Mouse (Mus musculus) lung, adult 10 weeks (tissue): ENCODE results near the gene Lrrn4. TPM values are rescaled to one million over a fixed set of nuclear protein-coding genes. Genes with fewer than 3 reads are reported as not detected.

Experiments used
- polyA plus RNA-seq: library from polyadenylated mRNA; stranded (reverse); fragments of 350-450 nt; fragmentation: Illumina TruSeq; extraction: RNeasy Lipid Tissue Mini Kit (QIAGEN cat#74804); gene quantifications from one replicate; pipeline ENCODE4 v1.2.3, GENCODE M21; 2014; ENCODE audit warnings: low read depth, low replicate concordance; ENCODE audit not compliant: insufficient read depth

Gene Lrrn4
- polyA plus RNA-seq, result 5.6 TPM

GRCm38 (mm10) chr2:132880844-132881645 is at the start of gene Lrrn4:
TSS of gene Lrrn4 (minus strand) at chr2:132880891.

GRCm38 (mm10) chr2:132846407-132847358 is 34.0 kb downstream of the Lrrn4 start, which contains the start of gene Crls1:
TSS of gene Crls1 (plus strand) at chr2:132846666.

Other genes starting within 250 kb of the Lrrn4 start
- 18.0 TPM for gene Shld1, start 194.0 kb downstream of the Lrrn4 start, polyA plus RNA-seq
- gene Chgb, start 99.6 kb downstream of the Lrrn4 start, polyA plus RNA-seq, result 0.11 TPM
- gene Trmt6, start 64.8 kb downstream of the Lrrn4 start, polyA plus RNA-seq, result 7.1 TPM
- gene Mcm8, start 64.8 kb downstream of the Lrrn4 start, polyA plus RNA-seq, result 0.68 TPM
- gene Crls1, start 34.2 kb downstream of the Lrrn4 start, polyA plus RNA-seq, result 19.6 TPM
- gene Fermt1, start 65.0 kb upstream of the Lrrn4 start, polyA plus RNA-seq, result 0.56 TPM